Mouse (Mus musculus): ENCODE results near the gene Ccdc110. TPM values are rescaled to one million over a fixed set of nuclear protein-coding genes. Genes with fewer than 3 reads are reported as not detected.

The Ccdc110 gene
- not detected for polyA plus RNA-seq (2014; fragmentation: Illumina TruSeq; extraction: RNeasy Lipid Tissue Mini Kit (QIAGEN cat#74804); ENCODE audit: low replicate concordance)

DNA sequence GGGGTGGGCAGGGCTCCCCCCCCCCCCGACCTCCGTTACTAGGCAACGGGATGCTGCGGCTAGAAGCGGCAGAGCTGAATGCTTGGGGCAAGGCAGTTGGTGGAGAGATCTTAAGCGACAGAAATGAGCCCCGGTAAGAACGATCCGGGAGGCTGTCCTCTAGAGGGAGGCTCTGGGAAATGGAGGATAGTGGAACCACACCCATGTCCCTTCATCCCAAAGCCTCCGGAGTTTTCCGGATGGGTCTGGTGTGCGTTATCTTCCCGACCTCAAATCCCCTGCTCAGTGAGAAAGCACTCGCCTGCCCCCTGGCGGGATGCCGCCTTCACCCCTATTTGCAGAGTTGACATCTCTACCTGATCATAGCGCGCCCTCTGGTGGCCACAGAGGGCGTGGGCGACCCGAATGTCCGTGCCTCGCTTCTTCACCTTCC, at the start of gene Ccdc110:
Gene Ccdc110, plus strand, starts transcription at position 38 of the 433 bp plus-strand sequence.

DNA sequence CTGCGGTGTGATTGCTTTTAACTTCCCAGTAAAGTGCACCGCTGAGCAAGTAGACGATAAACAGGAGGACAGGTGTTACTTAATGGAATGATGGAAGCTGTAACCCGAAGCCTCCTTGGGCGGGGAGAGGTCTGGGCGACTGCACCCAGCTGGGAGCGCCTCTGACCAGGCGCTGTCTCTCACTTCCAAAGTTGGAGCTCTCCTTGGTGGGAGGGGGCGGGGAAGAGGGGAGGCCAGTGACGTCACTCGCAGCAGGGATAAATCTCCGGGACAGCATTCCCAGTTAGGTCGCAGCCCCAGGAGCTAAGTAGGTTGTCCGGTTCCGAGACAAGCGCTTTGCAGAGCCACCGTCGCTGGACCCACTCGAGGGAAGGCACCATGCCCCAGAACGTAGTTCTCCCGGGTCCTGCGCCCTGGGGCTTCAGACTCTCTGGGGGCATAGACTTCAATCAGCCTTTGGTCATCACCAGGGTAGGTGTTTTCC, 49.2 kb upstream of the Ccdc110 start, which contains the start of gene Pdlim3:
Gene Pdlim3, plus strand, starts transcription at position 260 of the 484 bp plus-strand sequence.

GRCm38 (mm10) chr8:45975126-45975836, 40.9 kb downstream of the Ccdc110 start, which contains the start of the genes 1700029J07Rik and Ufsp2:
TSS of gene 1700029J07Rik (minus strand) at chr8:45975252.
TSS of gene Ufsp2 (plus strand) at chr8:45975528.

Other genes with a start within 250 kb of the Ccdc110 start
- gene Pdlim3, start 49.2 kb upstream of the Ccdc110 start, polyA plus RNA-seq (2014; fragmentation: Illumina TruSeq; extraction: RNeasy Lipid Tissue Mini Kit (QIAGEN cat#74804); ENCODE audit: low replicate concordance) = 34.2 TPM
- gene 1700029J07Rik, start 40.6 kb downstream of the Ccdc110 start, polyA plus RNA-seq (2014; fragmentation: Illumina TruSeq; extraction: RNeasy Lipid Tissue Mini Kit (QIAGEN cat#74804); ENCODE audit: low replicate concordance) = 2.9 TPM
- gene Ufsp2, start 40.9 kb downstream of the Ccdc110 start, polyA plus RNA-seq (2014; fragmentation: Illumina TruSeq; extraction: RNeasy Lipid Tissue Mini Kit (QIAGEN cat#74804); ENCODE audit: low replicate concordance) = 128 TPM
- 0.59 TPM for gene Lrp2bp, start 64.7 kb downstream of the Ccdc110 start, polyA plus RNA-seq (2014; fragmentation: Illumina TruSeq; extraction: RNeasy Lipid Tissue Mini Kit (QIAGEN cat#74804); ENCODE audit: low replicate concordance)
- gene Ankrd37, start 71.1 kb downstream of the Ccdc110 start, polyA plus RNA-seq (2014; fragmentation: Illumina TruSeq; extraction: RNeasy Lipid Tissue Mini Kit (QIAGEN cat#74804); ENCODE audit: low replicate concordance) = 10.7 TPM
- 36.1 TPM for gene Cfap97, start 217.2 kb downstream of the Ccdc110 start, polyA plus RNA-seq (2014; fragmentation: Illumina TruSeq; extraction: RNeasy Lipid Tissue Mini Kit (QIAGEN cat#74804); ENCODE audit: low replicate concordance)
- gene Snx25, start 217.5 kb downstream of the Ccdc110 start, polyA plus RNA-seq (2014; fragmentation: Illumina TruSeq; extraction: RNeasy Lipid Tissue Mini Kit (QIAGEN cat#74804); ENCODE audit: low replicate concordance) = 54.1 TPM